Comparison of ENCODE assay signal across 24 mouse cellular contexts in genomic region chr3:8264366-8265033, GRCm38 (mm10).
"Had no signal": no experiment of that assay in that cellular context is flagged by ENCODE, and none has a peak within 500 bp of the region (broad histone marks: within the 10 kb centered on the region; RNA-seq: fewer than 3 reads in every experiment).

No protein-coding gene starts in this region.

- H3K27ac ChIP-seq: layer of hippocampus, adult 2 months; limb, embryonic 10.5 days; limb, embryonic 13.5 days; liver, embryonic 12.5 days; liver, embryonic 15.5 days; lung, embryonic 15.5 days; neural tube, embryonic 12.5 days; neural tube, embryonic 15.5 days had no signal

- H3K9ac ChIP-seq: limb, embryonic 13.5 days; liver, embryonic 12.5 days; liver, embryonic 15.5 days; lung, embryonic 15.5 days; neural tube, embryonic 12.5 days; neural tube, embryonic 15.5 days had no signal

- DNase-seq: kidney, adult 2 months; kidney, postnatal 10 days; layer of hippocampus, adult 9-11 months; liver; lung, adult 18-20 months; lung, postnatal 10 days; lung, postnatal 36 days; midbrain, embryonic 14.5 days; retina, postnatal 1 day; right cerebral cortex, postnatal 25 days; spleen, adult 18-20 months; thymus, adult 18-20 months; thymus, postnatal 36 days had no signal

- H3K27me3 ChIP-seq: limb, embryonic 13.5 days; liver, embryonic 12.5 days; liver, embryonic 15.5 days; lung, embryonic 15.5 days; megakaryocyte, embryonic 14.5 days; neural tube, embryonic 12.5 days; neural tube, embryonic 15.5 days had no signal

- ATAC-seq: inflammation-experienced regulatory T-cells, adult 6 months; liver, embryonic 12.5 days had no signal

- H3K36me3 ChIP-seq: limb, embryonic 10.5 days; limb, embryonic 13.5 days; liver, embryonic 12.5 days; liver, embryonic 15.5 days; lung, embryonic 15.5 days; neural tube, embryonic 12.5 days; neural tube, embryonic 15.5 days had no signal

- H3K4me3 ChIP-seq: layer of hippocampus, adult 2 months; limb, embryonic 10.5 days; limb, embryonic 13.5 days; liver, embryonic 12.5 days; liver, embryonic 15.5 days; lung, embryonic 15.5 days; megakaryocyte, embryonic 14.5 days; neural tube, embryonic 12.5 days; neural tube, embryonic 15.5 days had no signal

- H3K4me2 ChIP-seq: limb, embryonic 13.5 days; liver, embryonic 12.5 days; liver, embryonic 15.5 days; lung, embryonic 15.5 days; midbrain, embryonic 11.5 days; neural tube, embryonic 12.5 days; neural tube, embryonic 15.5 days had no signal

- H3K4me1 ChIP-seq: limb, embryonic 10.5 days; limb, embryonic 13.5 days; liver, embryonic 12.5 days; liver, embryonic 15.5 days; lung, embryonic 15.5 days; megakaryocyte, embryonic 14.5 days; neural tube, embryonic 12.5 days; neural tube, embryonic 15.5 days had no signal

- H3K9me3 ChIP-seq: limb, embryonic 10.5 days; limb, embryonic 13.5 days; liver, embryonic 12.5 days; liver, embryonic 15.5 days; lung, embryonic 15.5 days; megakaryocyte, embryonic 14.5 days; neural tube, embryonic 12.5 days; neural tube, embryonic 15.5 days had no signal
